Mouse (Mus musculus) CH12.LX (cell line): ENCODE measurements around the gene Gse1. TPM values are rescaled to one million over a fixed set of nuclear protein-coding genes. Genes with fewer than 3 reads are reported as not detected.

ENCODE experiments used
- DNase-seq: peaks from one replicate; pipeline ENCODE4 v3.0.0-alpha.2; 2013; ENCODE audit errors: extremely low read depth
- H3K27ac ChIP-seq: 2 replicates; pipeline ENCODE4 v1.5.1; 2012; ENCODE audit warnings: low read depth, mild to moderate bottlenecking, control low read depth, moderate library complexity; ENCODE audit not compliant: insufficient read depth
- H3K27me3 ChIP-seq: replicated peaks from 2 replicates; pipeline ENCODE3; 2012; ENCODE audit warnings: inconsistent platforms
- H3K36me3 ChIP-seq, 2 experiments: replicated peaks in 1 of 2; 2 replicates each; pipeline versions ENCODE3 to v1.6.1; 2012; ENCODE audit warnings: inconsistent platforms in 1 of 2, low read length in 1 of 2, mild to moderate bottlenecking in 1 of 2, mixed read lengths in 1 of 2, moderate library complexity in 1 of 2; ENCODE audit not compliant: control insufficient read depth in 1 of 2, insufficient read depth in 1 of 2
- H3K4me1 ChIP-seq, 2 experiments: 2 replicates each; pipeline ENCODE4 v1.6.1; 2012; ENCODE audit warnings: inconsistent platforms in 1 of 2, moderate library complexity in 1 of 2; ENCODE audit not compliant: insufficient read depth in 2 of 2, control insufficient read depth in 1 of 2
- H3K4me2 ChIP-seq: 2 replicates; pipeline ENCODE4 v1.6.1; 2012; ENCODE audit warnings: low read depth, mild to moderate bottlenecking, control low read depth; ENCODE audit not compliant: poor library complexity, insufficient read depth, severe bottlenecking
- H3K4me3 ChIP-seq, 3 experiments: fragments of 150-350 bp in 1 of 3; sonication (generic) in 1 of 3; replicated peaks in 1 of 3; 2 replicates each; pipeline versions ENCODE3 to v1.5.1; 2011 to 2012; ENCODE audit warnings: low read depth in 2 of 3, low read length in 2 of 3, mild to moderate bottlenecking in 2 of 3, moderate library complexity in 2 of 3, control low read depth in 1 of 3, improper control_type of control experiment in 1 of 3, inconsistent platforms in 1 of 3, mixed read lengths in 1 of 3; ENCODE audit not compliant: poor library complexity in 1 of 3
- H3K79me2 ChIP-seq: replicated peaks from 2 replicates; pipeline ENCODE4 v1.6.1; 2012; ENCODE audit warnings: mild to moderate bottlenecking, moderate library complexity; ENCODE audit not compliant: control insufficient read depth, poor library complexity, insufficient read depth, severe bottlenecking; ENCODE audit errors: extremely low read depth
- H3K9ac ChIP-seq: 2 replicates; pipeline ENCODE4 v1.6.1; 2012; ENCODE audit warnings: low read depth, mild to moderate bottlenecking, control low read depth, moderate library complexity; ENCODE audit not compliant: insufficient read depth
- H3K9me3 ChIP-seq: replicated peaks from 2 replicates; pipeline ENCODE3; 2012; ENCODE audit warnings: low read length, inconsistent platforms, mixed read lengths
- BHLHE40 ChIP-seq: IDR thresholded peaks from 2 replicates; pipeline ENCODE4 v1.6.1; 2011; ENCODE audit warnings: mild to moderate bottlenecking, low read depth, low read length, improper control_type of control experiment
- CHD1 ChIP-seq: IDR thresholded peaks from 2 replicates; pipeline ENCODE4 v1.6.1; 2012; ENCODE audit warnings: low read depth, low read length, improper control_type of control experiment, inconsistent platforms
- CHD2 ChIP-seq: IDR thresholded peaks from 2 replicates; pipeline ENCODE4 v1.6.1; 2011; ENCODE audit warnings: low read length, improper control_type of control experiment
- CTCF ChIP-seq, 2 experiments: IDR thresholded peaks in 1 of 2; conservative IDR thresholded peaks in 1 of 2; 2 replicates each; pipeline ENCODE4 v1.5.1; 2011 to 2012; ENCODE audit warnings: low read depth in 2 of 2, low read length in 2 of 2, improper control_type of control experiment in 1 of 2, inconsistent platforms in 1 of 2, mild to moderate bottlenecking in 1 of 2, moderate library complexity in 1 of 2
- EP300 ChIP-seq: IDR thresholded peaks from 2 replicates; pipeline ENCODE4 v1.6.1; 2011; ENCODE audit warnings: low read length, improper control_type of control experiment
- GABPA ChIP-seq: IDR thresholded peaks from 2 replicates; pipeline ENCODE4 v1.6.1; 2012; ENCODE audit warnings: low read depth, low read length, improper control_type of control experiment, inconsistent platforms; ENCODE audit not compliant: insufficient replicate concordance
- HCFC1 ChIP-seq: IDR thresholded peaks from 2 replicates; pipeline ENCODE4 v1.6.1; 2012; ENCODE audit warnings: low read depth, mild to moderate bottlenecking, inconsistent platforms, low read length, improper control_type of control experiment
- JUND ChIP-seq: conservative IDR thresholded peaks from 2 replicates; pipeline ENCODE4 v1.6.1; 2011; ENCODE audit warnings: low read depth, low read length, improper control_type of control experiment
- KAT2A ChIP-seq: IDR thresholded peaks from 2 replicates; pipeline ENCODE4 v1.6.1; 2012; ENCODE audit warnings: low read length, improper control_type of control experiment, inconsistent platforms; ENCODE audit not compliant: insufficient replicate concordance
- MXI1 ChIP-seq: IDR thresholded peaks from 2 replicates; pipeline ENCODE4 v1.6.1; 2011; ENCODE audit warnings: mild to moderate bottlenecking, low read depth, low read length, improper control_type of control experiment
- NRF1 ChIP-seq: IDR thresholded peaks from 2 replicates; pipeline ENCODE4 v1.6.1; 2014; ENCODE audit warnings: low read depth, mild to moderate bottlenecking, inconsistent platforms, low read length, improper control_type of control experiment, moderate library complexity
- PAX5 ChIP-seq: IDR thresholded peaks from 2 replicates; pipeline ENCODE4 v1.6.1; 2012; ENCODE audit warnings: low read length, inconsistent platforms, mixed read lengths
- POLR2AphosphoS2 ChIP-seq: IDR thresholded peaks from 2 replicates; pipeline ENCODE4 v1.6.1; 2011; ENCODE audit warnings: low read depth, low read length, improper control_type of control experiment
- RAD21 ChIP-seq: IDR thresholded peaks from 2 replicates; pipeline ENCODE4 v1.6.1; 2011; ENCODE audit warnings: low read depth, mild to moderate bottlenecking, low read length, improper control_type of control experiment, moderate library complexity
- SIN3A ChIP-seq: IDR thresholded peaks from 2 replicates; pipeline ENCODE4 v1.6.1; 2012; ENCODE audit warnings: low read length, improper control_type of control experiment, inconsistent platforms
- TBP ChIP-seq: conservative IDR thresholded peaks from 2 replicates; pipeline ENCODE4 v1.6.1; 2011; ENCODE audit warnings: low read depth, low read length, improper control_type of control experiment
- UBTF ChIP-seq: IDR thresholded peaks from 2 replicates; pipeline ENCODE4 v1.6.1; 2012; ENCODE audit warnings: low read depth, mild to moderate bottlenecking, inconsistent platforms, low read length, improper control_type of control experiment, moderate library complexity
- ZMIZ1 ChIP-seq: IDR thresholded peaks from 2 replicates; pipeline ENCODE4 v1.6.1; 2012; ENCODE audit warnings: low read depth, mild to moderate bottlenecking, inconsistent platforms, low read length, improper control_type of control experiment
- dilution Hi-C: fragments of 300-500 bp; cut with MboI; formaldehyde crosslinking; loops from 2 replicates; pipeline ENCODE4 v1.14.3; 2020; ENCODE audit warnings: low sequenced_read_pairs; ENCODE audit not compliant: extremely low pct_unique_long_range_greater_than_20kb, extremely low pct_ligation_motif_present
- in situ Hi-C: fragments of 300-500 bp; cut with MboI; formaldehyde crosslinking; loops from 3 replicates; pipeline ENCODE4 v1.14.3; 2019; ENCODE audit warnings: low sequenced_read_pairs, low pct_ligation_motif_present, low pct_unique_long_range_greater_than_20kb, mixed read lengths
- polyA plus RNA-seq: library from polyadenylated mRNA; unstranded; fragments of >175 nt; gene quantifications from 2 replicates; pipeline ENCODE4 v1.2.1, GENCODE M21; 2012; ENCODE audit warnings: low read depth; ENCODE audit not compliant: insufficient read length
- total RNA-seq, 2 experiments: library from RNA; depleted of rRNA; stranded (reverse); fragments of 300-350 nt in 1 of 2; fragments of >200 nt in 1 of 2; gene quantifications; 2 replicates each; pipeline ENCODE4 v1.2.3; 2012 to 2014

The Gse1 gene
- total and polyA plus RNA-seq, 3 experiments: 1.3 to 9.8 (median 8.5) TPM

DNA sequence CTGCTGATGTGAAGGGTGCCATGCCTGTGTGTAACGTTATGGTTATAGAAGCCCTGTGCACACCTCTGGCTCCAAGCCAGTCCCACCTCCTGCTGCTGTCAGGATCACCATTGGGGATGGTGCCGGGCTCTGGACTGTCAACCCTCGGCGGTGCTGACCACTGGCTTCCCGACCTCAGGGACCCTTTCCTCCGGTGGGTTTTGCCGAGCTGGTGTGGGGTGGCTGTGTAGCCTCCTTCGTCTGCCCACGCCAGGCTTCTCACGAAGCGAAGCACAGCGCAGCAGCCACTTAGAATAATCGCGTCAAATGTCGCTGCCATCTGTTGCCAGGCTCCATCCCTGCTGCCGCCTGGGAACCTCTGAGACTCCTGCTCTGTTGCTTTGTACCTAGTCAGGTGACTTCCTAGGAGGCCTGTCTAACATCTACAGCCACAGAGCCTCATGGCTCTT lies 320.1 kb downstream of the Gse1 start:
- Histone ChIP-seq H3K4me3 (no peak overlapping the region), H3K79me2 (peaks cover 87% of the 10 kb centered on the region), H3K9ac (no peak overlapping the region), H3K27me3 (no peaks in the 10 kb centered on the region), H3K9me3 (no peaks in the 10 kb centered on the region), H3K4me1 (peaks cover 45 to 88% of the 10 kb centered on the region in 2 experiments), H3K36me3 (peaks cover 6 to 62% of the 10 kb centered on the region in 2 experiments), H3K27ac (no peak overlapping the region), H3K4me2 (no peak overlapping the region)
- TF ChIP-seq SIN3A (no peak), UBTF (no peak), TBP (no peak), NRF1 (no peak), BHLHE40 (no peak), CTCF (conservative IDR thresholded peaks at IDR 0.05 in 1 of 2, IDR thresholded peaks at IDR 0.05 in 1 of 2; ENCODE audit: low read depth in 2 of 2, low read length in 2 of 2) (no peak), MXI1 (no peak), CHD1 (no peak), PAX5 (no peak), EP300 (no peak)
- DNase-seq: no peak
- dilution Hi-C loops (no loop called here), in situ Hi-C loops (no loop called here)

DNA sequence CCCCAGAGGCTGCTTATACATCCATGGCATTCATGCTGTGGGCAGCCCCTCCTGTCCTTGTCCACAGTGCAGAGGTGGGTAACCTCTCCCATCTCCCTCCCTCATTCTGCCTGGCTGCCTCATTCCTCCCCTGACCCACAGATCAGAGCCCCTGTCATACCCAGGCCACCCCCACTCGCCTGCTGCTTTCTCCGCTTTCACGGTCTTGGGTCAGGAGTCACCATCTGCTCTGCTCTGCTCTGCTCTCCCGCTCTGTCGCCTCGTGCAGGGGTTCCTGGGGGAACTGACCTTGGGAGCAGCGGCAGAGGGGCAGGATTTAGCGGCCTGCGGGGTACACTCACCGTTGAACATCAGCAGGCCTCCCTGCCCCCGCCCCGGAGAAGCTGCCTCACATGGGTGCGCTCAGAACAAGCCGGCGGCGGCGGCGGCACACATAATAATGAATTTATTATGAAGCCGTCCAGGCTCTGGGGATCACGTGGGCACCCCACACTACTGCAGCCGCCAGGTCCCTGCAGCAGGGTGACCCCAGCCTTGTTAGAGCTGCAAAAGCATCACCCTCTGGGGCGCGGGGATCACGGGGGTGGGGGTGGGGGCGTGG lies 321.2 kb downstream of the Gse1 start:
- Histone ChIP-seq H3K9me3 (no peaks in the 10 kb centered on the region), H3K9ac (no peak overlapping the region), H3K4me3 (no peak overlapping the region), H3K27me3 (no peaks in the 10 kb centered on the region), H3K4me1 (peaks cover 46 to 88% of the 10 kb centered on the region in 2 experiments), H3K27ac (no peak overlapping the region), H3K79me2 (peaks cover 83% of the 10 kb centered on the region), H3K4me2 (no peak overlapping the region), H3K36me3 (peaks cover 17 to 73% of the 10 kb centered on the region in 2 experiments)
- TF ChIP-seq CHD2 (no peak), JUND (no peak), RAD21 (no peak), KAT2A (no peak), POLR2AphosphoS2 (no peak), HCFC1 (no peak), GABPA (no peak), ZMIZ1 (no peak)
- dilution Hi-C loops (no loop called here), in situ Hi-C loops (no loop called here)
- DNase-seq: no peak
